Mouse (Mus musculus) c-Kit-positive CD71-negative TER-119-negative erythroid progenitor cells, embryonic 14.5 days (primary cell): Measurements from ENCODE around the gene Cplx1.
A peak's percentile ranks its signal among the peaks of the same experiment; 100 is the strongest.
"Not testable (repeated sequence)": the region's sequence is repeated elsewhere in the genome, so short reads cannot be mapped to it uniquely, and the experiment has no call there.

Experiments used
- DNase-seq: peaks from one replicate; pipeline ENCODE4 v3.0.0-alpha.2; 2013; ENCODE audit warnings: low read depth

The Cplx1 gene

GRCm38 (mm10) chr5:108515581-108516361 is 34.1 kb downstream of the Cplx1 start:
- no peak for DNase-seq

- no peak for DNase-seq
These were observed 47.5 kb downstream of the Cplx1 start for GRCm38 (mm10) chr5:108502286-108502685.

GRCm38 (mm10) chr5:108501573-108501972 is 48.3 kb downstream of the Cplx1 start:
- no peak for DNase-seq

- DNase-seq = not testable (repeated sequence)
These were observed 63.7 kb downstream of the Cplx1 start for GRCm38 (mm10) chr5:108486148-108486547.

- peak; percentile 59 for DNase-seq
These were observed 64.6 kb downstream of the Cplx1 start for GRCm38 (mm10) chr5:108485239-108485638.

- DNase-seq = no peak
These were observed 66.8 kb downstream of the Cplx1 start for GRCm38 (mm10) chr5:108483006-108483405.

- DNase-seq = no peak
These were observed 73.8 kb downstream of the Cplx1 start for GRCm38 (mm10) chr5:108475977-108476376.

- no peak for DNase-seq
These were observed 76.1 kb downstream of the Cplx1 start for GRCm38 (mm10) chr5:108473737-108474136.

- no peak for DNase-seq
These were observed 80.2 kb downstream of the Cplx1 start for GRCm38 (mm10) chr5:108469617-108470016.
